Mouse (Mus musculus): Measurements from ENCODE around the gene Sirt2. TPM values are rescaled to one million over a fixed set of nuclear protein-coding genes. Genes with fewer than 3 reads are reported as not detected.
A peak's percentile ranks its signal among the peaks of the same experiment; 100 is the strongest.

Sirt2 gene
- total and polyA plus RNA-seq, 3 experiments, result 35.7 to 72.4 TPM; not detected in 1

DNA sequence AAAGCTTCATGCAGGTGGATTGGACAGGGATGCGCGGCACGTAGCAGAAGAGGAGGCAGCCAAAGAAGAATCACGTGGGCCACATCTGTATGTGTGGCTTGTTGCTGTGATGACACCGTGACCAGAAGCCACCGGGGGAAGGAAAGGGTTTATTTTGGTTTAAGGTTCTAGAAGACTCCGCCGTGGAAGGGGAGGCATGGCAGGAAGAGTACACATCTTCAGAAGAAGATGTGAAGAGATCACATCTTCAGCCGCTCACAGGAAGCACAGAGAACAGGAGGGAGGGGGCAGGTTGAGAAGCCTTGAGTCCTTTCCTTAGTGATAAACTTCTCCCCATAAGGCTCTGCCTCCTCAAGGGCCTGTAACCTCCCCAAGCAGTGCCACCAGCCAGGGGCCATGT lies 33.5 kb downstream of the Sirt2 start:
- Histone ChIP-seq H3K27ac (ENCODE audit: control insufficient read depth, low read depth, low read length) (no peak overlapping the region), H3K9me3 (replicated peaks; ENCODE audit: insufficient read depth, low read length) (no peaks in the 10 kb centered on the region), H3K27me3 (ENCODE audit: control insufficient read depth in 1 of 2, insufficient read depth in 2 of 2, low read length in 2 of 2) (no peaks in the 10 kb centered on the region), H3K36me3 (ENCODE audit: control insufficient read depth in 1 of 2, insufficient read depth in 2 of 2, low read length in 2 of 2) (peaks cover 0 to 22% of the 10 kb centered on the region in 2 experiments; a peak in 2 of 4 replicates), H3K9ac (ENCODE audit: control insufficient read depth, low read depth, low read length, poor library complexity, severe bottlenecking) (no peak overlapping the region), H3K79me2 (ENCODE audit: control insufficient read depth, insufficient read depth, low read length, poor library complexity) (peaks cover 9% of the 10 kb centered on the region; the same call in 1 of the 2 replicates), H3K4me3 (ENCODE audit: control insufficient read depth in 1 of 2, insufficient read depth in 1 of 2, low read depth in 2 of 2, low read length in 2 of 2) (no peak overlapping the region), H3K4me1 (ENCODE audit: control insufficient read depth in 1 of 2, insufficient read depth in 2 of 2, low read length in 2 of 2) (peaks cover 18% of the 10 kb centered on the region in 2 experiments)
- no peak for TF ChIP-seq TAL1 (IDR thresholded peaks at IDR 0.05; ENCODE audit: low read length)
- TF ChIP-seq MEF2A (IDR thresholded peaks at IDR 0.05; ENCODE audit: extremely low read depth, insufficient replicate concordance, low read depth, low read length, poor library complexity, severe bottlenecking), result no peak
- TF ChIP-seq MYB (IDR thresholded peaks at IDR 0.05; ENCODE audit: low read depth, low read length), result no peak
- TF ChIP-seq BHLHE40 (IDR thresholded peaks at IDR 0.05; ENCODE audit: borderline replicate concordance, low read depth, low read length), result no peak
- no peak for TF ChIP-seq SIN3A (IDR thresholded peaks at IDR 0.05; ENCODE audit: low read length)
- no peak for TF ChIP-seq POLR2AphosphoS5 (IDR thresholded peaks at IDR 0.05; ENCODE audit: borderline replicate concordance, low read depth, low read length)
- no peak for TF ChIP-seq EP300 (IDR thresholded peaks at IDR 0.05; ENCODE audit: low read depth in 1 of 2, low read length in 2 of 2)
- no peak for TF ChIP-seq HCFC1 (IDR thresholded peaks at IDR 0.05; ENCODE audit: low read depth, low read length)
- no peak for DNase-seq (ENCODE audit: low read depth, low spot score)

DNA sequence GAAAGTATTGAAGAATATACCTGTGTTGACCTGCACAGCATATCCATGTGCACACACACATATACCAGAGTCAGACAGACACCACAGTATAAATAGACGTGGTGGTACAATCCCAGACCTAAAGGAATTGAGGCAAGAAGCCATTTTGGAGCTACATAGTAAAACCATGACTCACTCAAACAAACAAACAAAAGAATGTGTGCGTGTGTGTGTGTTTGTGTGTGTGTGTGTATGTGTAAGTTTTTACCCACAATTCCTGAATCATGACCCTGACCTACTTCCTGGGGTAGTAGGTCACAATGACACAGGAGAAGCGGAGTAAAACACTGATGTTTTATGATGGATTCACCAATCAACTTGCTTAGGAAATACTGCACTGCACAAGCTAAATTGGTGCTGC lies 34.9 kb downstream of the Sirt2 start:
- no peaks in the 10 kb centered on the region for H3K9me3 ChIP-seq (replicated peaks; ENCODE audit: insufficient read depth, low read length)
- no peak overlapping the region for H3K4me3 ChIP-seq (ENCODE audit: control insufficient read depth in 1 of 2, insufficient read depth in 1 of 2, low read depth in 2 of 2, low read length in 2 of 2)
- H3K9ac ChIP-seq (ENCODE audit: control insufficient read depth, low read depth, low read length, poor library complexity, severe bottlenecking), result no peak overlapping the region
- peak; percentile 12 for DNase-seq (ENCODE audit: low read depth, low spot score)
- H3K27ac ChIP-seq (ENCODE audit: control insufficient read depth, low read depth, low read length), result no peak overlapping the region
- TF ChIP-seq CTCF (IDR thresholded peaks at IDR 0.05 in 2 of 3, conservative IDR thresholded peaks at IDR 0.05 in 1 of 3; ENCODE audit: control insufficient read depth in 1 of 3, insufficient read depth in 1 of 3, low read depth in 2 of 3, low read length in 3 of 3, poor library complexity in 1 of 3, severe bottlenecking in 1 of 3) (no peak), USF1 (IDR thresholded peaks at IDR 0.05; ENCODE audit: low read depth, low read length) (no peak), HCFC1 (IDR thresholded peaks at IDR 0.05; ENCODE audit: low read depth, low read length) (no peak), SMC3 (IDR thresholded peaks at IDR 0.05; ENCODE audit: low read depth, low read length) (no peak), ZKSCAN1 (IDR thresholded peaks at IDR 0.05; ENCODE audit: low read depth, low read length) (no peak), E2F4 (IDR thresholded peaks at IDR 0.05; ENCODE audit: borderline replicate concordance, low read depth, low read length) (no peak), EP300 (IDR thresholded peaks at IDR 0.05; ENCODE audit: low read depth in 1 of 2, low read length in 2 of 2) (no peak), JUND (IDR thresholded peaks at IDR 0.05; ENCODE audit: low read depth, low read length) (no peak), NRF1 (IDR thresholded peaks at IDR 0.05; ENCODE audit: insufficient read depth, low read depth, low read length, poor library complexity, severe bottlenecking) (no peak), GABPA (IDR thresholded peaks at IDR 0.05; ENCODE audit: low read depth, low read length) (no peak), POLR2A (IDR thresholded peaks at IDR 0.05; ENCODE audit: control insufficient read depth in 1 of 2, insufficient read depth in 1 of 2, low read depth in 1 of 2, low read length in 2 of 2, poor library complexity in 1 of 2) (no peak), USF2 (IDR thresholded peaks at IDR 0.05; ENCODE audit: borderline replicate concordance in 1 of 2, insufficient read depth in 1 of 2, low read depth in 1 of 2, low read length in 2 of 2) (no peak), RCOR1 (IDR thresholded peaks at IDR 0.05; ENCODE audit: low read depth, low read length) (no peak), CHD2 (IDR thresholded peaks at IDR 0.05; ENCODE audit: low read length) (no peak), RAD21 (IDR thresholded peaks at IDR 0.05; ENCODE audit: low read depth, low read length) (no peak), MAZ (IDR thresholded peaks at IDR 0.05; ENCODE audit: low read depth, low read length) (no peak)
- peaks cover 0 to 22% of the 10 kb centered on the region in 2 experiments; a peak in 2 of 4 replicates for H3K36me3 ChIP-seq (ENCODE audit: control insufficient read depth in 1 of 2, insufficient read depth in 2 of 2, low read length in 2 of 2)
- no peaks in the 10 kb centered on the region for H3K27me3 ChIP-seq (ENCODE audit: control insufficient read depth in 1 of 2, insufficient read depth in 2 of 2, low read length in 2 of 2)
- H3K79me2 ChIP-seq (ENCODE audit: control insufficient read depth, insufficient read depth, low read length, poor library complexity), result peaks cover 5% of the 10 kb centered on the region; the same call in 1 of the 2 replicates
- peaks cover 18% of the 10 kb centered on the region in 2 experiments for H3K4me1 ChIP-seq (ENCODE audit: control insufficient read depth in 1 of 2, insufficient read depth in 2 of 2, low read length in 2 of 2)

All from MEL (cell line).